In genomic region chr4:7313219-7313618, GRCm38 (mm10) we compare ENCODE assay signal across 29 mouse cellular contexts.
A peak's percentile ranks its signal among the peaks of the same experiment; 100 is the strongest.
DNase-seq lines count a peak whose midpoint lies in the region; ATAC-seq and TF ChIP-seq lines count a peak whose summit lies in the region.
"Had no signal": no experiment of that assay in that cellular context is flagged by ENCODE, and none has a peak within 500 bp of the region (broad histone marks: within the 10 kb centered on the region; RNA-seq: fewer than 3 reads in every experiment).

No protein-coding gene starts in this region.

- DNase-seq in adrenal gland, postnatal 10 days, result peak; percentile 12
- no peak for DNase-seq in adrenal gland, postnatal 25 days
- DNase-seq in lung, postnatal 0 days (ENCODE audit: low spot score), result peak; percentile 15
- DNase-seq in lung, adult 18-20 months, result no peak
- DNase-seq in gastrocnemius, postnatal 4 days (ENCODE audit: low spot score in 2 of 2), result no peak
- DNase-seq: adrenal gland, adult 8-10 months; cerebellum, adult 11 months; cerebellum, adult 9-11 months; gastrocnemius, postnatal 25 days; kidney, adult 18-20 months; layer of hippocampus, adult 9-11 months; left cerebral cortex, postnatal 4 days; liver; liver, postnatal 0 days; lung, postnatal 14 days; right cerebral cortex, adult 18-20 months; right cerebral cortex, postnatal 4 days; thymus, adult 18-20 months; thymus, postnatal 4 days had no signal

- H3K27me3 ChIP-seq in lung, postnatal 0 days (replicated peaks; ENCODE audit: insufficient read depth, low read length), result no peaks in the 10 kb centered on the region
- H3K27me3 ChIP-seq in intestine, embryonic 16.5 days (replicated peaks; ENCODE audit: control insufficient read depth, insufficient read depth, low read length), result no peaks in the 10 kb centered on the region
- no peaks in the 10 kb centered on the region for H3K27me3 ChIP-seq in midbrain, embryonic 15.5 days (replicated peaks)
- H3K27me3 ChIP-seq: embryonic facial prominence, embryonic 12.5 days; forebrain, embryonic 12.5 days had no signal

- no peaks in the 10 kb centered on the region for H3K36me3 ChIP-seq in lung, postnatal 0 days (ENCODE audit: insufficient read depth, low read length)
- H3K36me3 ChIP-seq in intestine, embryonic 16.5 days (ENCODE audit: control insufficient read depth, insufficient read depth, low read length), result no peaks in the 10 kb centered on the region
- H3K36me3 ChIP-seq in midbrain, embryonic 15.5 days (replicated peaks), result no peaks in the 10 kb centered on the region
- H3K36me3 ChIP-seq: embryonic facial prominence, embryonic 12.5 days; forebrain, embryonic 12.5 days; heart, embryonic 10.5 days had no signal

- H3K4me3 ChIP-seq in lung, postnatal 0 days (ENCODE audit: low read depth, low read length), result no peak overlapping the region
- H3K4me3 ChIP-seq in intestine, embryonic 16.5 days (ENCODE audit: low read length), result no peak overlapping the region
- H3K4me3 ChIP-seq in midbrain, embryonic 15.5 days, result no peak overlapping the region
- H3K4me3 ChIP-seq: embryonic facial prominence, embryonic 12.5 days; erythroblast, embryonic 14.5 days; forebrain, embryonic 12.5 days; heart, embryonic 10.5 days had no signal

- no peak overlapping the region for H3K9ac ChIP-seq in lung, postnatal 0 days (replicated peaks; ENCODE audit: low read depth)
- no peak overlapping the region for H3K9ac ChIP-seq in intestine, embryonic 16.5 days (ENCODE audit: low read depth, low read length)
- H3K9ac ChIP-seq in midbrain, embryonic 15.5 days, result no peak overlapping the region
- H3K9ac ChIP-seq: embryonic facial prominence, embryonic 12.5 days; forebrain, embryonic 12.5 days; liver, postnatal 0 days had no signal

- H3K4me1 ChIP-seq in lung, postnatal 0 days (ENCODE audit: insufficient read depth, low read depth, low read length), result no peaks in the 10 kb centered on the region
- 0 out of 2 replicates have a peak, but pooled peaks cover 3% of the 10 kb centered on the region for H3K4me1 ChIP-seq in intestine, embryonic 16.5 days (ENCODE audit: control insufficient read depth, insufficient read depth, low read length)
- no peaks in the 10 kb centered on the region for H3K4me1 ChIP-seq in midbrain, embryonic 15.5 days
- H3K4me1 ChIP-seq: embryonic facial prominence, embryonic 12.5 days; forebrain, embryonic 12.5 days; heart, embryonic 10.5 days had no signal

- TF ChIP-seq EP300 in lung, postnatal 0 days (IDR thresholded peaks at IDR 0.05), result no peak

- 52% methylated on average over 2 of the region's 2 CpGs for WGBS in lung, postnatal 0 days
- WGBS in intestine, embryonic 16.5 days, result 68% methylated on average over 2 of the region's 2 CpGs
- WGBS in midbrain, embryonic 15.5 days, result 80% methylated on average over 2 of the region's 2 CpGs

- no peak overlapping the region for H3K4me2 ChIP-seq in lung, postnatal 0 days (replicated peaks; ENCODE audit: low read depth, low read length)
- no peak overlapping the region for H3K4me2 ChIP-seq in intestine, embryonic 16.5 days (ENCODE audit: low read depth, low read length)
- H3K4me2 ChIP-seq in midbrain, embryonic 15.5 days, result no peak overlapping the region
- H3K4me2 ChIP-seq: embryonic facial prominence, embryonic 12.5 days; forebrain, embryonic 12.5 days had no signal

- ATAC-seq in lung, postnatal 0 days, result no peak
- peak; percentile 36 for ATAC-seq in intestine, embryonic 16.5 days
- no peak for ATAC-seq in midbrain, embryonic 15.5 days (replicated peaks)
- ATAC-seq: CD4-positive, CD25-positive, alpha-beta regulatory T cell, adult 4 months; hindbrain, postnatal 0 days; liver, postnatal 0 days; midbrain, embryonic 16.5 days had no signal

- H3K27ac ChIP-seq in lung, postnatal 0 days (ENCODE audit: low read length), result no peak overlapping the region
- H3K27ac ChIP-seq in intestine, embryonic 16.5 days (ENCODE audit: low read length), result 0 out of 2 replicates have a peak overlapping the region, but pooled peaks have one; percentile 21
- no peak overlapping the region for H3K27ac ChIP-seq in midbrain, embryonic 15.5 days
- H3K27ac ChIP-seq: embryonic facial prominence, embryonic 12.5 days; forebrain, embryonic 12.5 days; heart, embryonic 10.5 days; hindbrain, postnatal 0 days; kidney, postnatal 0 days had no signal

- no peak for TF ChIP-seq CTCF in lung, postnatal 0 days (IDR thresholded peaks at IDR 0.05)

- no peaks in the 10 kb centered on the region for H3K9me3 ChIP-seq in lung, postnatal 0 days (ENCODE audit: low read length)
- H3K9me3 ChIP-seq in intestine, embryonic 16.5 days (ENCODE audit: control insufficient read depth, low read length), result no peaks in the 10 kb centered on the region
- no peaks in the 10 kb centered on the region for H3K9me3 ChIP-seq in midbrain, embryonic 15.5 days
- H3K9me3 ChIP-seq: embryonic facial prominence, embryonic 12.5 days; forebrain, embryonic 12.5 days; heart, embryonic 10.5 days had no signal

Comparison
In these comparisons a context has a peak if more than half of its experiments do, and no peak if none do; other contexts are left out.
1. DNase-seq: peak in adrenal gland, postnatal 10 days (single experiment) and lung, postnatal 0 days (single experiment); none in adrenal gland, postnatal 25 days (single experiment), lung, adult 18-20 months (0 of 2) and gastrocnemius, postnatal 4 days (0 of 2).